Mouse (Mus musculus): Measurements from ENCODE around the gene Rsg1. TPM values are rescaled to one million over a fixed set of nuclear protein-coding genes. Genes with fewer than 3 reads are reported as not detected.

Gene Rsg1
- polyA plus RNA-seq, 1 experiment = 3.4 TPM

- DNase-seq (ENCODE audit: extremely low spot score in 1 of 2, low spot score in 1 of 2) = no peak
Observed at GRCm38 (mm10) chr4:141246089-141246997, 32.6 kb downstream of the Rsg1 start.

- no peak for DNase-seq (ENCODE audit: extremely low spot score in 1 of 2, low spot score in 1 of 2)
Observed at GRCm38 (mm10) chr4:141246998-141247350, 33.2 kb downstream of the Rsg1 start.

- DNase-seq (ENCODE audit: extremely low spot score in 1 of 2, low spot score in 1 of 2) = no peak
Observed at GRCm38 (mm10) chr4:141247776-141248613, 34.2 kb downstream of the Rsg1 start.

GRCm38 (mm10) chr4:141248614-141248978 lies 34.8 kb downstream of the Rsg1 start:
- no peak for DNase-seq (ENCODE audit: extremely low spot score in 1 of 2, low spot score in 1 of 2)

GRCm38 (mm10) chr4:141249383-141249782 lies 35.6 kb downstream of the Rsg1 start:
- no peak for DNase-seq (ENCODE audit: extremely low spot score in 1 of 2, low spot score in 1 of 2)

- no peak for DNase-seq (ENCODE audit: extremely low spot score in 1 of 2, low spot score in 1 of 2)
Observed at GRCm38 (mm10) chr4:141251071-141251470, 37.3 kb downstream of the Rsg1 start.

- DNase-seq (ENCODE audit: extremely low spot score in 1 of 2, low spot score in 1 of 2) = no peak
Observed at GRCm38 (mm10) chr4:141252641-141253040, 38.9 kb downstream of the Rsg1 start.

GRCm38 (mm10) chr4:141254234-141254633 lies 40.5 kb downstream of the Rsg1 start:
- no peak for DNase-seq (ENCODE audit: extremely low spot score in 1 of 2, low spot score in 1 of 2)

- no peak for DNase-seq (ENCODE audit: extremely low spot score in 1 of 2, low spot score in 1 of 2)
Observed at GRCm38 (mm10) chr4:141257440-141257839, 43.7 kb downstream of the Rsg1 start.

GRCm38 (mm10) chr4:141259413-141259812 lies 45.7 kb downstream of the Rsg1 start:
- no peak for DNase-seq (ENCODE audit: extremely low spot score in 1 of 2, low spot score in 1 of 2)

- DNase-seq (ENCODE audit: extremely low spot score in 1 of 2, low spot score in 1 of 2) = no peak
Observed at GRCm38 (mm10) chr4:141260007-141260723, 46.4 kb downstream of the Rsg1 start.

GRCm38 (mm10) chr4:141262906-141263637 lies 49.3 kb downstream of the Rsg1 start:
- no peak for DNase-seq (ENCODE audit: extremely low spot score in 1 of 2, low spot score in 1 of 2)

- DNase-seq (ENCODE audit: extremely low spot score in 1 of 2, low spot score in 1 of 2) = no peak
Observed at GRCm38 (mm10) chr4:141265979-141266637, 52.4 kb downstream of the Rsg1 start.

- no peak for DNase-seq (ENCODE audit: extremely low spot score in 1 of 2, low spot score in 1 of 2)
Observed at GRCm38 (mm10) chr4:141267250-141267649, 53.5 kb downstream of the Rsg1 start.

GRCm38 (mm10) chr4:141267837-141268236 lies 54.1 kb downstream of the Rsg1 start:
- DNase-seq (ENCODE audit: extremely low spot score in 1 of 2, low spot score in 1 of 2) = peak; percentile 41 to 79

GRCm38 (mm10) chr4:141268350-141268749 lies 54.6 kb downstream of the Rsg1 start:
- DNase-seq (ENCODE audit: extremely low spot score in 1 of 2, low spot score in 1 of 2) = no peak

GRCm38 (mm10) chr4:141269080-141269479 lies 55.3 kb downstream of the Rsg1 start:
- no peak for DNase-seq (ENCODE audit: extremely low spot score in 1 of 2, low spot score in 1 of 2)

GRCm38 (mm10) chr4:141270201-141270940 lies 56.6 kb downstream of the Rsg1 start:
- DNase-seq (ENCODE audit: extremely low spot score in 1 of 2, low spot score in 1 of 2) = no peak

- no peak for DNase-seq (ENCODE audit: extremely low spot score in 1 of 2, low spot score in 1 of 2)
Observed at GRCm38 (mm10) chr4:141271228-141271627, 57.5 kb downstream of the Rsg1 start.
